11 mouse cellular contexts compared by ENCODE assay signal in the genomic region with DNA sequence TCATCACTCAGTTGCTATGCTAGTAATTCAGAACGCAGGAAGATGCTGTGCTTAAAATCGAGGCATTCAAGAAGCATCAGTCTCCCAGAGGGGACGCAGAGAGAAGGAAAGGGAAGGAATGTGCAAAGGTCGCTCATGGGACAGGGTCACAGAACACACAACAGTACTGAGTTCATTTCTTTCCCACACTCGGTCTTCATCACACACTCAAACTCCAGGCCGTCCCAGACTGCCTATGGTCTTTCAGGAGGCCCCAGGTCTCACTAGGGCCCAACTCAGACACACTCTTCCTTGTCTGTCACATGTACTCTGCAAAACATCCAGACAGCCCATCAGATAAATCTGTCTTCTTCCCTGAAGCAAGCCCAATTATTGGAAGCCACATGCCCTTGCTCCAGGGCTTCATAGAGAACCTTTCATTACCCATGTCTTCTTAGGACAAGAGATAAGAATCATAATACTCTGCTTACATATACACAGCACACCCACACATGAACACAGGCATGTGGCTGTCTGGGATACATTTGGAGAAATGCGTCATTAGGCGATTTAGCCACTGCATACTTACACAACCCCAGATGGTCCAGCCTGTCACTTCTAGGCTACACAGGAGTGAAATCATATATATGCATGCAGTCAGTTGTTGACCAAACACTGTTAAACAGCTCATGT. TPM values are rescaled to one million over a fixed set of nuclear protein-coding genes. Genes with fewer than 3 reads are reported as not detected.
DNase-seq lines count a peak whose midpoint lies in the region; ATAC-seq and TF ChIP-seq lines count a peak whose summit lies in the region.
"Had no signal": no experiment of that assay in that cellular context is flagged by ENCODE, and none has a peak within 500 bp of the region (broad histone marks: within the 10 kb centered on the region; RNA-seq: fewer than 3 reads in every experiment).

No protein-coding gene starts in this region.

- WGBS in forebrain, embryonic 12.5 days, result 63% methylated on average over 8 of the region's 8 CpGs
- WGBS in forebrain, embryonic 15.5 days, result 58% methylated on average over 8 of the region's 8 CpGs
- WGBS in liver, adult 2 months, result 68% methylated on average over 8 of the region's 8 CpGs
- WGBS in liver, embryonic 12.5 days (ENCODE audit: insufficient replicate concordance), result 57% methylated on average over 8 of the region's 8 CpGs

- no peak for TF ChIP-seq POLR2A in liver, adult 2 months (IDR thresholded peaks at IDR 0.05; ENCODE audit: extremely low read depth, insufficient read depth, low read length)

- H3K27ac ChIP-seq in forebrain, embryonic 12.5 days, result no peak overlapping the region
- no peak overlapping the region for H3K27ac ChIP-seq in forebrain, embryonic 15.5 days (replicated peaks)
- H3K27ac ChIP-seq in liver, adult 2 months (replicated peaks; ENCODE audit: insufficient read depth, low read depth, low read length), result peak overlapping the region; percentile 47; the same call in 1 of the 2 replicates
- no peak overlapping the region for H3K27ac ChIP-seq in liver, embryonic 12.5 days
- H3K27ac ChIP-seq: heart, embryonic 10.5 days had no signal

- TF ChIP-seq CTCF in liver, adult 2 months (IDR thresholded peaks at IDR 0.05; ENCODE audit: low read depth, low read length), result no peak
- TF ChIP-seq CTCF in C2C12 (IDR thresholded peaks at IDR 0.05; ENCODE audit: control insufficient read depth, insufficient read depth, insufficient read length), result no peak

- no peaks in the 10 kb centered on the region for H3K27me3 ChIP-seq in forebrain, embryonic 12.5 days
- H3K27me3 ChIP-seq in forebrain, embryonic 15.5 days, result no peaks in the 10 kb centered on the region
- H3K27me3 ChIP-seq in liver, adult 2 months (ENCODE audit: control insufficient read depth, insufficient read depth, low read length), result no peaks in the 10 kb centered on the region
- no peaks in the 10 kb centered on the region for H3K27me3 ChIP-seq in liver, embryonic 12.5 days (replicated peaks)
- no peaks in the 10 kb centered on the region for H3K27me3 ChIP-seq in C2C12 (ENCODE audit: control insufficient read depth, insufficient read depth, insufficient read length)

- H3K79me3 ChIP-seq in C2C12 (ENCODE audit: low read depth), result peaks cover 27% of the 10 kb centered on the region

- H3K4me1 ChIP-seq in forebrain, embryonic 12.5 days, result peaks cover 11% of the 10 kb centered on the region
- H3K4me1 ChIP-seq in forebrain, embryonic 15.5 days, result no peaks in the 10 kb centered on the region
- peaks cover 12% of the 10 kb centered on the region; the same call in 1 of the 2 replicates for H3K4me1 ChIP-seq in liver, adult 2 months (ENCODE audit: control insufficient read depth, insufficient read depth, low read length)
- no peaks in the 10 kb centered on the region for H3K4me1 ChIP-seq in liver, embryonic 12.5 days

- H3K4me3 ChIP-seq in forebrain, embryonic 12.5 days (replicated peaks), result no peak overlapping the region
- no peak overlapping the region for H3K4me3 ChIP-seq in forebrain, embryonic 15.5 days
- no peak overlapping the region for H3K4me3 ChIP-seq in liver, adult 2 months (ENCODE audit: insufficient read depth, low read depth, low read length)
- no peak overlapping the region for H3K4me3 ChIP-seq in liver, embryonic 12.5 days
- H3K4me3 ChIP-seq in C2C12 (ENCODE audit: insufficient read depth, poor library complexity, severe bottlenecking), result no peak overlapping the region
- H3K4me3 ChIP-seq: heart, embryonic 10.5 days had no signal

- H3K36me3 ChIP-seq in forebrain, embryonic 12.5 days (replicated peaks), result no peaks in the 10 kb centered on the region
- no peaks in the 10 kb centered on the region for H3K36me3 ChIP-seq in forebrain, embryonic 15.5 days
- H3K36me3 ChIP-seq in liver, adult 2 months (ENCODE audit: control insufficient read depth, insufficient read depth, low read length), result peaks cover 5% of the 10 kb centered on the region; the same call in 1 of the 2 replicates
- H3K36me3 ChIP-seq in liver, embryonic 12.5 days, result no peaks in the 10 kb centered on the region
- no peaks in the 10 kb centered on the region for H3K36me3 ChIP-seq in C2C12 (ENCODE audit: control insufficient read depth, insufficient read depth)
- H3K36me3 ChIP-seq: heart, embryonic 10.5 days had no signal

- DNase-seq in liver, adult 2 months (ENCODE audit: extremely low read depth, low read depth, low spot score), result no peak
- DNase-seq in fat pad, adult 2 months (ENCODE audit: extremely low read depth, low read depth, low spot score), result peak; percentile 97
- DNase-seq in adipocyte (ENCODE audit: low spot score), result no peak
- no peak for DNase-seq in cerebellum, adult 11-12 months
- DNase-seq: forebrain, postnatal 0 days; thymus, adult 2 months had no signal

- 0 out of 2 replicates have a peak, but pooled peaks have one; percentile 63 for ATAC-seq in forebrain, embryonic 12.5 days (ENCODE audit: low FRiP score)
- no peak for ATAC-seq in forebrain, embryonic 15.5 days (replicated peaks)
- ATAC-seq in liver, embryonic 12.5 days, result no peak
- ATAC-seq: forebrain, postnatal 0 days had no signal

- H3K9ac ChIP-seq in forebrain, embryonic 12.5 days, result no peak overlapping the region
- no peak overlapping the region for H3K9ac ChIP-seq in forebrain, embryonic 15.5 days (replicated peaks)
- H3K9ac ChIP-seq in liver, adult 2 months (ENCODE audit: low read depth, low read length), result no peak overlapping the region
- no peak overlapping the region for H3K9ac ChIP-seq in liver, embryonic 12.5 days
- H3K9ac ChIP-seq: forebrain, postnatal 0 days had no signal

- no peak overlapping the region for H3K4me2 ChIP-seq in forebrain, embryonic 12.5 days
- no peak overlapping the region for H3K4me2 ChIP-seq in forebrain, embryonic 15.5 days (replicated peaks)
- no peak overlapping the region for H3K4me2 ChIP-seq in liver, embryonic 12.5 days

- H3K79me2 ChIP-seq in liver, adult 2 months (ENCODE audit: control insufficient read depth, insufficient read depth, low read length), result peaks cover 33% of the 10 kb centered on the region
- H3K79me2 ChIP-seq in C2C12 (ENCODE audit: control insufficient read depth, insufficient read depth), result peaks cover 91% of the 10 kb centered on the region

- H3K9me3 ChIP-seq in forebrain, embryonic 12.5 days, result no peaks in the 10 kb centered on the region
- no peaks in the 10 kb centered on the region for H3K9me3 ChIP-seq in forebrain, embryonic 15.5 days
- no peaks in the 10 kb centered on the region for H3K9me3 ChIP-seq in liver, embryonic 12.5 days (replicated peaks)
- H3K9me3 ChIP-seq: heart, embryonic 10.5 days had no signal

- no peak overlapping the region for H3ac ChIP-seq in C2C12 (ENCODE audit: control insufficient read depth, insufficient read length, low read depth)

TF ChIP-seq in C2C12, 6 proteins besides CTCF, POLR2A, EP300 and RAD21:
- TF ChIP-seq MYOD1 (IDR thresholded peaks at IDR 0.05; ENCODE audit: control insufficient read depth, insufficient read length, low read depth) (peak; percentile 7), MYOG (IDR thresholded peaks at IDR 0.05; ENCODE audit: control insufficient read depth, extremely low read depth, insufficient read length) (no peak), USF1 (IDR thresholded peaks at IDR 0.05; ENCODE audit: low read depth) (no peak)

RNA-seq across cellular contexts. Expression of a gene that starts 39.6 kb away (rescaled TPM):
- polyA plus RNA-seq in forebrain, embryonic 12.5 days (2016; fragmentation: Nextera tagmentation; extraction: Ambion mirVana), result 21.4 and 26.0 TPM in 2 replicates
- polyA plus RNA-seq in forebrain, embryonic 15.5 days (2015; fragmentation: Nextera tagmentation; extraction: Ambion mirVana), result 22.5 and 22.7 TPM in 2 replicates
- total RNA-seq in liver, adult 2 months (2014; rRNA removed), result 28.1 and 30.1 TPM in 2 replicates
- polyA plus RNA-seq in liver, adult 2 months (2012; rRNA removed), result 20.3 and 21.8 TPM in 2 replicates
- 10.6 and 11.6 TPM in 2 replicates for polyA plus RNA-seq in liver, embryonic 12.5 days (2016; fragmentation: Nextera tagmentation; extraction: Ambion mirVana)
- 8.4 TPM for polyA plus RNA-seq in C2C12 (2012; fragmentation: generic; extraction: Trizol)
